ENCODE assay signal across 8 mouse cellular contexts in the genomic region with DNA sequence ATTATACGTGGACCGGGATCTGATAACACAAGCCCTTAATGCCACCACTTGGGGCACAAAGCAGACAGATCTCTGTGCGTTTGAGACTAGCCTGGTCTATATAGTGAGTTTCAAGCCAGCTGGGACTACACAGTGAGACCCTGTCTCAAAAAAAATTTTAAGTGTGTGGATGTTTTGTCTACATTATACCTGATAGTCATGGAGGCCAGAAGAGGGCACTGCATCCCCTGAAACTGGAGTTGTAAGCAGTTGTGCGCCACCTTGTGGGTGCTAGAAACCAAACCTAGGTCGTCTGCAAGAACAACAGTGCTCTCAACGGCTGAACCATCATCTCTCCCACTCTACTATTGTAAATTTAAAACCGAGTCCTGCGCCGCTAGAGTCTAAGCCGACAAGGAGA. TPM values are rescaled to one million over a fixed set of nuclear protein-coding genes. Genes with fewer than 3 reads are reported as not detected.
DNase-seq lines count a peak whose midpoint lies in the region; ATAC-seq and TF ChIP-seq lines count a peak whose summit lies in the region.

No protein-coding gene starts in this region.

- H3K4me3 ChIP-seq in ES-Bruce4 (ENCODE audit: low read depth, low read length): peak overlapping the region; percentile 52
- no peak overlapping the region for H3K4me3 ChIP-seq in embryonic fibroblast, embryonic 13.5 days (ENCODE audit: insufficient read depth, low read length)
- peak overlapping the region; percentile 85 for H3K4me3 ChIP-seq in heart, embryonic 15.5 days
- peak overlapping the region; percentile 64 for H3K4me3 ChIP-seq in neural tube, embryonic 13.5 days

- no peak for ATAC-seq in heart, embryonic 15.5 days (replicated peaks; ENCODE audit: insufficient number of reproducible peaks, insufficient read depth, low FRiP score, low read depth)
- ATAC-seq in neural tube, embryonic 13.5 days (ENCODE audit: low read depth): peak; percentile 55

- peak; percentile 99 for TF ChIP-seq CTCF in ES-Bruce4 (IDR thresholded peaks at IDR 0.05; ENCODE audit: low read depth, low read length)
- peak; percentile 85 for TF ChIP-seq CTCF in embryonic fibroblast, embryonic 13.5 days (IDR thresholded peaks at IDR 0.05; ENCODE audit: borderline replicate concordance, insufficient read depth, low read length)

- H3K9me3 ChIP-seq in ES-Bruce4 (replicated peaks; ENCODE audit: control insufficient read depth, insufficient read depth, low read length, poor library complexity, severe bottlenecking): no peaks in the 10 kb centered on the region
- H3K9me3 ChIP-seq in heart, embryonic 15.5 days (replicated peaks): peaks cover 6% of the 10 kb centered on the region; the same call in 1 of the 2 replicates
- no peaks in the 10 kb centered on the region for H3K9me3 ChIP-seq in neural tube, embryonic 13.5 days

- H3K4me1 ChIP-seq in ES-Bruce4 (ENCODE audit: control insufficient read depth, insufficient read depth, low read length): no peaks in the 10 kb centered on the region
- H3K4me1 ChIP-seq in embryonic fibroblast, embryonic 13.5 days (ENCODE audit: control insufficient read depth, insufficient read depth, low read length): peaks cover 3% of the 10 kb centered on the region; the same call in 1 of the 2 replicates
- H3K4me1 ChIP-seq in heart, embryonic 15.5 days (replicated peaks): peaks cover 6% of the 10 kb centered on the region
- peaks cover 15% of the 10 kb centered on the region for H3K4me1 ChIP-seq in neural tube, embryonic 13.5 days (replicated peaks)

- no peaks in the 10 kb centered on the region for H3K27me3 ChIP-seq in ES-Bruce4 (ENCODE audit: control insufficient read depth, insufficient read depth, low read length, poor library complexity, severe bottlenecking)
- H3K27me3 ChIP-seq in heart, embryonic 15.5 days: no peaks in the 10 kb centered on the region
- H3K27me3 ChIP-seq in neural tube, embryonic 13.5 days: no peaks in the 10 kb centered on the region

- peak overlapping the region; percentile 82 for H3K4me2 ChIP-seq in heart, embryonic 15.5 days
- peak overlapping the region; percentile 85 for H3K4me2 ChIP-seq in neural tube, embryonic 13.5 days

- TF ChIP-seq POLR2A in ES-Bruce4 (IDR thresholded peaks at IDR 0.05; ENCODE audit: insufficient read depth, low read length): no peak
- no peak for TF ChIP-seq POLR2A in embryonic fibroblast, embryonic 13.5 days (IDR thresholded peaks at IDR 0.05; ENCODE audit: low read depth, low read length)

- H3K9ac ChIP-seq in ES-Bruce4 (ENCODE audit: low read depth, poor library complexity, severe bottlenecking): no peak overlapping the region
- no peak overlapping the region for H3K9ac ChIP-seq in heart, embryonic 15.5 days
- no peak overlapping the region for H3K9ac ChIP-seq in neural tube, embryonic 13.5 days

- H3K27ac ChIP-seq in ES-Bruce4 (ENCODE audit: insufficient read depth, low read length): no peak overlapping the region
- H3K27ac ChIP-seq in embryonic fibroblast, embryonic 13.5 days (ENCODE audit: insufficient read depth, low read length): no peak overlapping the region
- no peak overlapping the region for H3K27ac ChIP-seq in heart, embryonic 15.5 days
- peak overlapping the region; percentile 24; the same call in 1 of the 2 replicates for H3K27ac ChIP-seq in neural tube, embryonic 13.5 days (replicated peaks)

- 0 out of 2 replicates have a peak, but pooled peaks have one; percentile 60 for TF ChIP-seq EP300 in ES-Bruce4 (IDR thresholded peaks at IDR 0.05; ENCODE audit: insufficient read depth, low read depth, low read length)

- 34% methylated on average over 10 of the region's 10 CpGs for WGBS in heart, embryonic 15.5 days
- 29% methylated on average over 10 of the region's 10 CpGs for WGBS in neural tube, embryonic 13.5 days

- H3K36me3 ChIP-seq in ES-Bruce4 (ENCODE audit: control insufficient read depth, insufficient read depth, low read length, poor library complexity, severe bottlenecking): no peaks in the 10 kb centered on the region
- no peaks in the 10 kb centered on the region for H3K36me3 ChIP-seq in heart, embryonic 15.5 days
- H3K36me3 ChIP-seq in neural tube, embryonic 13.5 days: no peaks in the 10 kb centered on the region

- DNase-seq in brain, embryonic 18.5 days (ENCODE audit: low read depth, low spot score): peak; percentile 80
- peak; percentile 77 for DNase-seq in kidney, postnatal 14 days
- DNase-seq in lung, adult 18-20 months: peak; percentile 77 to 83
- DNase-seq in testis, postnatal 10 days (ENCODE audit: low spot score): peak; percentile 81

RNA-seq across cellular contexts. Expression of a gene that starts 0.6 kb away (rescaled TPM):
- 32.5 and 33.4 TPM in 2 replicates for polyA plus RNA-seq in ES-Bruce4 (2011; ENCODE audit: insufficient read depth, insufficient read length, low read depth, missing spikeins)
- polyA plus RNA-seq in embryonic fibroblast, embryonic 13.5 days (2011; ENCODE audit: insufficient read length, low read depth, missing spikeins): 23.2 and 29.1 TPM in 2 replicates
- 12.4 and 16.5 TPM in 2 replicates for polyA plus RNA-seq in heart, embryonic 15.5 days (2015; fragmentation: Nextera tagmentation; extraction: Ambion mirVana)
- polyA plus RNA-seq in neural tube, embryonic 13.5 days (2015; fragmentation: Nextera tagmentation; extraction: Ambion mirVana): 13.8 and 15.2 TPM in 2 replicates

RNA-seq across cellular contexts. Expression of a gene that starts 9.3 kb away (rescaled TPM):
- 14.3 and 18.8 TPM in 2 replicates for polyA plus RNA-seq in ES-Bruce4 (2011; ENCODE audit: insufficient read depth, insufficient read length, low read depth, missing spikeins)
- polyA plus RNA-seq in embryonic fibroblast, embryonic 13.5 days (2011; ENCODE audit: insufficient read length, low read depth, missing spikeins): 59.9 and 60.0 TPM in 2 replicates
- 18.2 and 24.5 TPM in 2 replicates for polyA plus RNA-seq in heart, embryonic 15.5 days (2015; fragmentation: Nextera tagmentation; extraction: Ambion mirVana)
- polyA plus RNA-seq in neural tube, embryonic 13.5 days (2015; fragmentation: Nextera tagmentation; extraction: Ambion mirVana): 44.9 and 49.2 TPM in 2 replicates
